Mouse (Mus musculus) midbrain, embryonic 13.5 days (tissue): ENCODE data around the gene Smok2a. TPM values are rescaled to one million over a fixed set of nuclear protein-coding genes. Genes with fewer than 3 reads are reported as not detected.
"Not testable (repeated sequence)": the region's sequence is repeated elsewhere in the genome, so short reads cannot be mapped to it uniquely, and the experiment has no call there.

Experiments used
- ATAC-seq: fragments of 200-750 bp; cut with Nextera tagmentation; 2 replicates; pipeline ENCODE4 v1.8.0; 2017; ENCODE audit warnings: mild to moderate bottlenecking, moderate TSS enrichment, moderate library complexity
- H3K27ac ChIP-seq: fragments of 300-500 bp; sonication (generic); 2 replicates; pipeline ENCODE4 v1.5.1; 2015; ENCODE audit warnings: inconsistent platforms, mild to moderate bottlenecking, moderate library complexity
- H3K27me3 ChIP-seq: fragments of 300-500 bp; sonication (generic); 2 replicates; pipeline ENCODE4 v1.6.1; 2015; ENCODE audit warnings: mild to moderate bottlenecking, inconsistent platforms
- H3K36me3 ChIP-seq: fragments of 300-500 bp; sonication (generic); 2 replicates; pipeline ENCODE4 v1.6.1; 2015; ENCODE audit warnings: mild to moderate bottlenecking, inconsistent platforms
- H3K4me1 ChIP-seq: fragments of 300-500 bp; sonication (generic); replicated peaks from 2 replicates; pipeline ENCODE4 v1.6.1; 2015; ENCODE audit warnings: inconsistent platforms
- H3K4me2 ChIP-seq: fragments of 300-500 bp; sonication (generic); replicated peaks from 2 replicates; pipeline ENCODE4 v1.6.1; 2015; ENCODE audit warnings: moderate library complexity, mild to moderate bottlenecking, inconsistent platforms
- H3K4me3 ChIP-seq: fragments of 300-500 bp; sonication (generic); replicated peaks from 2 replicates; pipeline ENCODE4 v1.5.1; 2015; ENCODE audit warnings: mild to moderate bottlenecking, inconsistent platforms
- H3K9ac ChIP-seq: fragments of 300-500 bp; sonication (generic); replicated peaks from 2 replicates; pipeline ENCODE4 v1.6.1; 2015; ENCODE audit warnings: mild to moderate bottlenecking, inconsistent platforms
- H3K9me3 ChIP-seq: fragments of 300-500 bp; sonication (generic); 2 replicates; pipeline ENCODE4 v1.6.1; 2016; ENCODE audit warnings: mild to moderate bottlenecking, inconsistent platforms
- WGBS: fragments of 180-500 bp; shearing (Covaris S2); methylation state at CpG from one replicate; pipeline ENCODE4 v1.1.7; 2015; 5-methylcytosine and 5-hydroxymethylcytosine counted together
- polyA plus RNA-seq: library from polyadenylated mRNA; unstranded; fragments of >200 nt; fragmentation: Nextera tagmentation; extraction: Ambion mirVana; gene quantifications from 2 replicates; pipeline ENCODE4 v1.2.1, GENCODE M21; 2015

Gene Smok2a
- polyA plus RNA-seq = not detected in 2 replicates

- no peak for ATAC-seq
- no peak within 1 kb of the TSS for H3K4me2 ChIP-seq
- no peaks in the 10 kb centered on the region for H3K4me1 ChIP-seq
- peaks cover 91% of the 10 kb centered on the region for H3K9me3 ChIP-seq
- no peaks in the 10 kb centered on the region for H3K27me3 ChIP-seq
- no peak within 1 kb of the TSS for H3K27ac ChIP-seq
- no peak within 1 kb of the TSS for H3K9ac ChIP-seq
- WGBS = 84% methylated on average over 3 of the region's 3 CpGs
- H3K36me3 ChIP-seq = no peaks in the 10 kb centered on the region
- H3K4me3 ChIP-seq = no peak within 1 kb of the TSS
Measured at GRCm38 (mm10) chr17:13220888-13221287, at the start of gene Smok2a. Smok2a (plus strand) TSS chr17:13221188.

- WGBS = 87% methylated on average over 6 of the region's 6 CpGs
- not testable (repeated sequence) for H3K4me1 ChIP-seq, ATAC-seq, H3K9me3 ChIP-seq, H3K27ac ChIP-seq, H3K36me3 ChIP-seq, H3K4me3 ChIP-seq, H3K9ac ChIP-seq, H3K4me2 ChIP-seq, H3K27me3 ChIP-seq
Measured at GRCm38 (mm10) chr17:13173578-13173977, 47.4 kb upstream of the Smok2a start.

- H3K27me3 ChIP-seq, H3K9me3 ChIP-seq, H3K9ac ChIP-seq, H3K4me2 ChIP-seq, H3K27ac ChIP-seq, ATAC-seq, H3K4me3 ChIP-seq, H3K36me3 ChIP-seq, H3K4me1 ChIP-seq: not testable (repeated sequence)
- 42% methylated on average over 2 of the region's 3 CpGs for WGBS
Measured at GRCm38 (mm10) chr17:13174029-13174428, 47.0 kb upstream of the Smok2a start.

- ATAC-seq = 0 out of 2 replicates have a peak, but pooled peaks have one; percentile 51
- H3K4me3 ChIP-seq, H3K4me2 ChIP-seq, H3K4me1 ChIP-seq, H3K36me3 ChIP-seq, H3K9ac ChIP-seq, H3K9me3 ChIP-seq, H3K27me3 ChIP-seq, H3K27ac ChIP-seq: not testable (repeated sequence)
- WGBS = 45% methylated on average over 1 of the region's 1 CpGs
Measured at GRCm38 (mm10) chr17:13175609-13176008, 45.4 kb upstream of the Smok2a start.

GRCm38 (mm10) chr17:13177796-13178195 lies 43.2 kb upstream of the Smok2a start:
- H3K27ac ChIP-seq, H3K36me3 ChIP-seq, H3K4me3 ChIP-seq, H3K27me3 ChIP-seq, H3K9ac ChIP-seq, H3K4me2 ChIP-seq, H3K4me1 ChIP-seq: not testable (repeated sequence)
- peaks cover 27% of the 10 kb centered on the region for H3K9me3 ChIP-seq
- peak; percentile 35 for ATAC-seq
- WGBS = 54% methylated on average over 1 of the region's 1 CpGs

- H3K9me3 ChIP-seq = peaks cover 33% of the 10 kb centered on the region
- not testable (repeated sequence) for ATAC-seq, H3K4me1 ChIP-seq, H3K4me3 ChIP-seq, H3K9ac ChIP-seq, H3K27ac ChIP-seq, H3K36me3 ChIP-seq, H3K27me3 ChIP-seq, H3K4me2 ChIP-seq
- 86% methylated on average over 4 of the region's 4 CpGs for WGBS
Measured at GRCm38 (mm10) chr17:13179021-13179420, 42.0 kb upstream of the Smok2a start.

- 91% methylated on average over 5 of the region's 5 CpGs for WGBS
- H3K4me3 ChIP-seq, H3K27ac ChIP-seq, H3K4me2 ChIP-seq, H3K36me3 ChIP-seq, ATAC-seq, H3K9ac ChIP-seq, H3K27me3 ChIP-seq, H3K4me1 ChIP-seq: not testable (repeated sequence)
- H3K9me3 ChIP-seq = peaks cover 40% of the 10 kb centered on the region
Measured at GRCm38 (mm10) chr17:13180491-13180890, 40.5 kb upstream of the Smok2a start.

GRCm38 (mm10) chr17:13182712-13183111 lies 38.3 kb upstream of the Smok2a start:
- H3K9me3 ChIP-seq = peaks cover 57% of the 10 kb centered on the region
- not testable (repeated sequence) for H3K27ac ChIP-seq, H3K4me2 ChIP-seq, H3K9ac ChIP-seq, H3K27me3 ChIP-seq, H3K36me3 ChIP-seq, H3K4me3 ChIP-seq, ATAC-seq, H3K4me1 ChIP-seq
- WGBS = 68% methylated on average over 3 of the region's 4 CpGs

GRCm38 (mm10) chr17:13184514-13184913 lies 36.5 kb upstream of the Smok2a start:
- not testable (repeated sequence) for H3K27me3 ChIP-seq, H3K4me3 ChIP-seq, H3K4me1 ChIP-seq, H3K9ac ChIP-seq, H3K36me3 ChIP-seq, H3K27ac ChIP-seq, H3K4me2 ChIP-seq, ATAC-seq
- H3K9me3 ChIP-seq = peaks cover 63% of the 10 kb centered on the region
- 94% methylated on average over 4 of the region's 5 CpGs for WGBS

GRCm38 (mm10) chr17:13186541-13186940 lies 34.4 kb upstream of the Smok2a start:
- H3K27me3 ChIP-seq, H3K36me3 ChIP-seq, H3K27ac ChIP-seq, H3K4me3 ChIP-seq, H3K9ac ChIP-seq, H3K4me2 ChIP-seq, H3K4me1 ChIP-seq: not testable (repeated sequence)
- peaks cover 61% of the 10 kb centered on the region for H3K9me3 ChIP-seq
- 87% methylated on average over 6 of the region's 6 CpGs for WGBS
- 0 out of 2 replicates have a peak, but pooled peaks have one; percentile 35 for ATAC-seq

GRCm38 (mm10) chr17:13187621-13188020 lies 33.4 kb upstream of the Smok2a start:
- not testable (repeated sequence) for H3K27me3 ChIP-seq, H3K4me2 ChIP-seq, ATAC-seq, H3K4me3 ChIP-seq, H3K4me1 ChIP-seq, H3K9ac ChIP-seq, H3K27ac ChIP-seq, H3K36me3 ChIP-seq
- 72% methylated on average over 6 of the region's 6 CpGs for WGBS
- H3K9me3 ChIP-seq = peaks cover 63% of the 10 kb centered on the region

GRCm38 (mm10) chr17:13188846-13189245 lies 32.1 kb upstream of the Smok2a start:
- not testable (repeated sequence) for H3K27ac ChIP-seq, H3K9ac ChIP-seq, H3K4me2 ChIP-seq, H3K36me3 ChIP-seq, H3K27me3 ChIP-seq, H3K4me3 ChIP-seq, ATAC-seq, H3K4me1 ChIP-seq
- H3K9me3 ChIP-seq = peaks cover 69% of the 10 kb centered on the region
- WGBS = 89% methylated on average over 2 of the region's 2 CpGs

- not testable (repeated sequence) for H3K4me1 ChIP-seq, H3K36me3 ChIP-seq, H3K4me2 ChIP-seq, H3K27me3 ChIP-seq, H3K4me3 ChIP-seq, H3K9ac ChIP-seq, H3K27ac ChIP-seq
- 0 out of 2 replicates have a peak, but pooled peaks have one; percentile 57 for ATAC-seq
- H3K9me3 ChIP-seq = peaks cover 70% of the 10 kb centered on the region
- 83% methylated on average over 10 of the region's 10 CpGs for WGBS
Measured at GRCm38 (mm10) chr17:13190836-13191583, 30.0 kb upstream of the Smok2a start.
